Mouse (Mus musculus) forebrain, embryonic 14.5 days (tissue): Measurements from ENCODE around the gene Cdk14. TPM values are rescaled to one million over a fixed set of nuclear protein-coding genes. Genes with fewer than 3 reads are reported as not detected.

Experiments used
- ATAC-seq: fragments of 200-750 bp; cut with Nextera tagmentation; 2 replicates; pipeline ENCODE4 v1.8.0; 2017; ENCODE audit warnings: mild to moderate bottlenecking, moderate library complexity
- DNase-seq: peaks from one replicate; pipeline ENCODE4 v3.0.0-alpha.2; 2015; ENCODE audit warnings: low spot score
- H3K27ac ChIP-seq: fragments of 300-500 bp; sonication (generic); 2 replicates; pipeline ENCODE4 v1.5.1; 2014; ENCODE audit warnings: low read depth, mild to moderate bottlenecking, control low read depth, low read length, moderate library complexity
- H3K27me3 ChIP-seq: fragments of 300-500 bp; sonication (generic); replicated peaks from 2 replicates; pipeline ENCODE4 v1.6.1; 2014; ENCODE audit warnings: low read length, control low read depth, mixed read lengths; ENCODE audit not compliant: control insufficient read depth, insufficient read depth
- H3K36me3 ChIP-seq: fragments of 300-500 bp; sonication (generic); 2 replicates; pipeline ENCODE4 v1.6.1; 2014; ENCODE audit warnings: low read length, control low read depth; ENCODE audit not compliant: control insufficient read depth, insufficient read depth
- H3K4me1 ChIP-seq: fragments of 300-500 bp; sonication (generic); 2 replicates; pipeline ENCODE4 v1.6.1; 2014; ENCODE audit warnings: antibody characterized with exemption, low read length, control low read depth; ENCODE audit not compliant: control insufficient read depth, insufficient read depth
- H3K4me2 ChIP-seq: fragments of 300-500 bp; sonication (generic); 2 replicates; pipeline ENCODE4 v1.6.1; 2014; ENCODE audit warnings: mild to moderate bottlenecking, control low read depth, low read length
- H3K4me3 ChIP-seq: fragments of 300-500 bp; sonication (generic); 2 replicates; pipeline ENCODE4 v1.5.1; 2014; ENCODE audit warnings: low read depth, low read length, control low read depth
- H3K9ac ChIP-seq: fragments of 300-500 bp; sonication (generic); 2 replicates; pipeline ENCODE4 v1.6.1; 2014; ENCODE audit warnings: mild to moderate bottlenecking, low read length, control low read depth, moderate library complexity
- H3K9me3 ChIP-seq: fragments of 300-500 bp; sonication (generic); replicated peaks from 2 replicates; pipeline ENCODE4 v1.6.1; 2016; ENCODE audit warnings: low read length, control low read depth, mixed read lengths; ENCODE audit not compliant: control insufficient read depth
- WGBS: fragments of 180-500 bp; shearing (Covaris S2); extraction: QIAGEN DNeasy Blood & Tissue Kit; methylation state at CpG from one replicate; pipeline ENCODE4 v1.1.7; 2014; 5-methylcytosine and 5-hydroxymethylcytosine counted together
- polyA plus RNA-seq: library from polyadenylated mRNA; unstranded; fragments of >200 nt; fragmentation: Nextera tagmentation; extraction: Ambion mirVana; gene quantifications from 2 replicates; pipeline ENCODE4 v1.2.1, GENCODE M21; 2014

Cdk14 gene
- polyA plus RNA-seq: 26.6 and 34.8 TPM in 2 replicates

GRCm38 (mm10) chr5:5419992-5420455, at the start of gene Cdk14:
Gene Cdk14, minus strand, starts transcription at chr5:5420312.
- no peaks in the 10 kb centered on the region for H3K27me3 ChIP-seq
- no peaks in the 10 kb centered on the region for H3K9me3 ChIP-seq
- H3K36me3 ChIP-seq: no peaks in the 10 kb centered on the region
- H3K27ac ChIP-seq: no peak within 1 kb of the TSS
- H3K4me1 ChIP-seq: no peaks in the 10 kb centered on the region
- ATAC-seq (no peak), DNase-seq (no peak)
- H3K9ac ChIP-seq: no peak within 1 kb of the TSS
- H3K4me3 ChIP-seq: no peak within 1 kb of the TSS
- WGBS: 89% methylated on average over 9 of the region's 9 CpGs
- H3K4me2 ChIP-seq: no peak within 1 kb of the TSS

- H3K36me3 ChIP-seq: no peaks in the 10 kb centered on the region
- WGBS: 80% methylated on average over 1 of the region's 1 CpGs
- no peak overlapping the region for H3K9ac ChIP-seq
- H3K4me2 ChIP-seq: no peak overlapping the region
- no peak for ATAC-seq
- no peaks in the 10 kb centered on the region for H3K9me3 ChIP-seq
- H3K27ac ChIP-seq: no peak overlapping the region
- H3K27me3 ChIP-seq: no peaks in the 10 kb centered on the region
- no peaks in the 10 kb centered on the region for H3K4me1 ChIP-seq
- no peak for DNase-seq
- H3K4me3 ChIP-seq: no peak overlapping the region
Observed at GRCm38 (mm10) chr5:5465256-5465655, 45.1 kb upstream of the Cdk14 start.

GRCm38 (mm10) chr5:5431746-5432438, 11.8 kb upstream of the Cdk14 start:
- WGBS: 33% methylated on average over 5 of the region's 5 CpGs
- Histone ChIP-seq H3K9ac (no peak overlapping the region), H3K4me2 (no peak overlapping the region), H3K36me3 (no peaks in the 10 kb centered on the region), H3K27ac (no peak overlapping the region), H3K9me3 (no peaks in the 10 kb centered on the region), H3K4me3 (no peak overlapping the region), H3K27me3 (no peaks in the 10 kb centered on the region), H3K4me1 (no peaks in the 10 kb centered on the region)
- DNase-seq: peak; percentile 29
- peak; percentile 55; the same call in 1 of the 2 replicates for ATAC-seq

- Histone ChIP-seq H3K9me3 (no peaks in the 10 kb centered on the region), H3K27ac (no peak overlapping the region), H3K36me3 (no peaks in the 10 kb centered on the region), H3K27me3 (no peaks in the 10 kb centered on the region), H3K4me3 (no peak overlapping the region), H3K4me1 (no peaks in the 10 kb centered on the region), H3K9ac (no peak overlapping the region), H3K4me2 (no peak overlapping the region)
- 86% methylated on average over 6 of the region's 6 CpGs for WGBS
- DNase-seq (no peak), ATAC-seq (no peak)
Observed at GRCm38 (mm10) chr5:5423723-5424171, 3.6 kb upstream of the Cdk14 start.

GRCm38 (mm10) chr5:5423081-5423480, 3.0 kb upstream of the Cdk14 start:
- DNase-seq: no peak
- 96% methylated on average over 4 of the region's 4 CpGs for WGBS
- H3K4me2 ChIP-seq: no peak overlapping the region

GRCm38 (mm10) chr5:5421439-5421838, 1.3 kb upstream of the Cdk14 start:
- no peaks in the 10 kb centered on the region for H3K36me3 ChIP-seq
- no peaks in the 10 kb centered on the region for H3K27me3 ChIP-seq
- no peak overlapping the region for H3K4me2 ChIP-seq
- DNase-seq (no peak), ATAC-seq (no peak)
- no peak overlapping the region for H3K4me3 ChIP-seq
- no peak overlapping the region for H3K27ac ChIP-seq
- H3K9me3 ChIP-seq: no peaks in the 10 kb centered on the region
- H3K9ac ChIP-seq: no peak overlapping the region
- WGBS: 97% methylated on average over 2 of the region's 2 CpGs
- no peaks in the 10 kb centered on the region for H3K4me1 ChIP-seq

More at GRCm38 (mm10) chr5:5423081-5423480, 3.0 kb upstream of the Cdk14 start:
- no peaks in the 10 kb centered on the region for H3K4me1 ChIP-seq
- no peak overlapping the region for H3K9ac ChIP-seq
- H3K4me3 ChIP-seq: no peak overlapping the region
- no peaks in the 10 kb centered on the region for H3K36me3 ChIP-seq
- H3K9me3 ChIP-seq: no peaks in the 10 kb centered on the region
- no peak for ATAC-seq
- H3K27ac ChIP-seq: no peak overlapping the region
- no peaks in the 10 kb centered on the region for H3K27me3 ChIP-seq

- no peaks in the 10 kb centered on the region for H3K27me3 ChIP-seq
- H3K36me3 ChIP-seq: no peaks in the 10 kb centered on the region
- H3K9me3 ChIP-seq: no peaks in the 10 kb centered on the region
- H3K4me1 ChIP-seq: no peaks in the 10 kb centered on the region
- DNase-seq (no peak), ATAC-seq (no peak)
- WGBS: 76% methylated on average over 1 of the region's 1 CpGs
- H3K27ac ChIP-seq: no peak overlapping the region
- no peak overlapping the region for H3K9ac ChIP-seq
- no peak overlapping the region for H3K4me2 ChIP-seq
- no peak overlapping the region for H3K4me3 ChIP-seq
Observed at GRCm38 (mm10) chr5:5419253-5419652, 859 bp downstream of the Cdk14 start.

GRCm38 (mm10) chr5:5414835-5415234, 5.3 kb downstream of the Cdk14 start:
- H3K4me2 ChIP-seq: no peak overlapping the region
- no peak overlapping the region for H3K4me3 ChIP-seq
- DNase-seq (no peak), ATAC-seq (no peak)
- H3K9me3 ChIP-seq: no peaks in the 10 kb centered on the region
- H3K36me3 ChIP-seq: no peaks in the 10 kb centered on the region
- H3K27me3 ChIP-seq: no peaks in the 10 kb centered on the region
- no peak overlapping the region for H3K9ac ChIP-seq
- no peaks in the 10 kb centered on the region for H3K4me1 ChIP-seq
- WGBS: 86% methylated on average over 3 of the region's 3 CpGs
- H3K27ac ChIP-seq: no peak overlapping the region

- no peak overlapping the region for H3K9ac ChIP-seq
- ATAC-seq: no peak
- no peaks in the 10 kb centered on the region for H3K9me3 ChIP-seq
- H3K4me3 ChIP-seq: no peak overlapping the region
- H3K4me2 ChIP-seq: no peak overlapping the region
- WGBS: 91% methylated on average over 2 of the region's 2 CpGs
- no peaks in the 10 kb centered on the region for H3K4me1 ChIP-seq
- H3K27me3 ChIP-seq: no peaks in the 10 kb centered on the region
- H3K27ac ChIP-seq: no peak overlapping the region
- H3K36me3 ChIP-seq: no peaks in the 10 kb centered on the region
- no peak for DNase-seq
Observed at GRCm38 (mm10) chr5:5411886-5412285, 8.2 kb downstream of the Cdk14 start.
